Mouse (Mus musculus): Measurements from ENCODE around the gene Fam13a.
A peak's percentile ranks its signal among the peaks of the same experiment; 100 is the strongest.

Fam13a gene

GRCm38 (mm10) chr6:58999044-58999453 lies 25.3 kb downstream of the Fam13a start:
- DNase-seq (ENCODE audit: low spot score): peak; percentile 14

GRCm38 (mm10) chr6:58998528-58998927 lies 25.8 kb downstream of the Fam13a start:
- no peak for DNase-seq (ENCODE audit: low spot score)

- DNase-seq (ENCODE audit: low spot score): no peak
Observed at GRCm38 (mm10) chr6:58989149-58989548, 35.2 kb downstream of the Fam13a start.

- DNase-seq (ENCODE audit: low spot score): no peak
Observed at GRCm38 (mm10) chr6:58988706-58989105, 35.6 kb downstream of the Fam13a start.

- no peak for DNase-seq (ENCODE audit: low spot score)
Observed at GRCm38 (mm10) chr6:58987166-58987565, 37.2 kb downstream of the Fam13a start.

GRCm38 (mm10) chr6:58985186-58985585 lies 39.2 kb downstream of the Fam13a start:
- no peak for DNase-seq (ENCODE audit: low spot score)

GRCm38 (mm10) chr6:58975249-58975648 lies 49.1 kb downstream of the Fam13a start:
- DNase-seq (ENCODE audit: low spot score): no peak

GRCm38 (mm10) chr6:58974428-58974827 lies 49.9 kb downstream of the Fam13a start:
- no peak for DNase-seq (ENCODE audit: low spot score)

GRCm38 (mm10) chr6:58972873-58973272 lies 51.5 kb downstream of the Fam13a start:
- DNase-seq (ENCODE audit: low spot score): no peak

- no peak for DNase-seq (ENCODE audit: low spot score)
Observed at GRCm38 (mm10) chr6:58968272-58968671, 56.1 kb downstream of the Fam13a start.

GRCm38 (mm10) chr6:58965071-58965831 lies 59.1 kb downstream of the Fam13a start:
- DNase-seq (ENCODE audit: low spot score): peak; percentile 32

- no peak for DNase-seq (ENCODE audit: low spot score)
Observed at GRCm38 (mm10) chr6:58964565-58964964, 59.8 kb downstream of the Fam13a start.

- DNase-seq (ENCODE audit: low spot score): no peak
Observed at GRCm38 (mm10) chr6:58964091-58964490, 60.3 kb downstream of the Fam13a start.

- no peak for DNase-seq (ENCODE audit: low spot score)
Observed at GRCm38 (mm10) chr6:58962691-58963090, 61.7 kb downstream of the Fam13a start.

- DNase-seq (ENCODE audit: low spot score): no peak
Observed at GRCm38 (mm10) chr6:58960523-58960922, 63.8 kb downstream of the Fam13a start.

- DNase-seq (ENCODE audit: low spot score): no peak
Observed at GRCm38 (mm10) chr6:58951128-58951992, 73.0 kb downstream of the Fam13a start.

GRCm38 (mm10) chr6:58950410-58950809 lies 73.9 kb downstream of the Fam13a start:
- DNase-seq (ENCODE audit: low spot score): no peak

- no peak for DNase-seq (ENCODE audit: low spot score)
Observed at GRCm38 (mm10) chr6:58946840-58947239, 77.5 kb downstream of the Fam13a start.

GRCm38 (mm10) chr6:58946246-58946645 lies 78.1 kb downstream of the Fam13a start:
- DNase-seq (ENCODE audit: low spot score): no peak

GRCm38 (mm10) chr6:58943958-58944357 lies 80.4 kb downstream of the Fam13a start:
- no peak for DNase-seq (ENCODE audit: low spot score)

GRCm38 (mm10) chr6:58942276-58942675 lies 82.1 kb downstream of the Fam13a start:
- no peak for DNase-seq (ENCODE audit: low spot score)

GRCm38 (mm10) chr6:58937726-58938125 lies 86.6 kb downstream of the Fam13a start:
- DNase-seq (ENCODE audit: low spot score): no peak

- no peak for DNase-seq (ENCODE audit: low spot score)
Observed at GRCm38 (mm10) chr6:58934144-58934543, 90.2 kb downstream of the Fam13a start.

All from embryo, embryonic 10.5 days (tissue).